Mouse (Mus musculus) ES-E14 (cell line): ENCODE measurements at regions not wholly inside any gene's neighbourhood (a gene's known extent, or its start where the extent isn't known, plus 50 kb on each side); places are given as distances from the start of the nearest gene placed in this dataset.

Experiments
- CHD2 ChIP-seq: IDR thresholded peaks from 2 replicates; pipeline ENCODE4 v1.6.1; 2014; ENCODE audit warnings: mild to moderate bottlenecking, low read depth, low read length, inconsistent platforms
- HCFC1 ChIP-seq: IDR thresholded peaks from 2 replicates; pipeline ENCODE4 v1.6.1; 2012; ENCODE audit warnings: low read length, inconsistent platforms, borderline replicate concordance; ENCODE audit not compliant: insufficient read depth
- MAFK ChIP-seq: IDR thresholded peaks from 2 replicates; pipeline ENCODE4 v1.6.1; 2014; ENCODE audit warnings: mild to moderate bottlenecking, low read depth, low read length, inconsistent platforms; ENCODE audit not compliant: insufficient read depth
- ZC3H11A ChIP-seq: IDR thresholded peaks from 2 replicates; pipeline ENCODE4 v1.6.1; 2012; ENCODE audit warnings: low read depth, mild to moderate bottlenecking, inconsistent platforms, low read length, borderline replicate concordance
- ZNF384 ChIP-seq: IDR thresholded peaks from 2 replicates; pipeline ENCODE4 v1.6.1; 2012; ENCODE audit warnings: low read depth, low read length, inconsistent platforms

DNA sequence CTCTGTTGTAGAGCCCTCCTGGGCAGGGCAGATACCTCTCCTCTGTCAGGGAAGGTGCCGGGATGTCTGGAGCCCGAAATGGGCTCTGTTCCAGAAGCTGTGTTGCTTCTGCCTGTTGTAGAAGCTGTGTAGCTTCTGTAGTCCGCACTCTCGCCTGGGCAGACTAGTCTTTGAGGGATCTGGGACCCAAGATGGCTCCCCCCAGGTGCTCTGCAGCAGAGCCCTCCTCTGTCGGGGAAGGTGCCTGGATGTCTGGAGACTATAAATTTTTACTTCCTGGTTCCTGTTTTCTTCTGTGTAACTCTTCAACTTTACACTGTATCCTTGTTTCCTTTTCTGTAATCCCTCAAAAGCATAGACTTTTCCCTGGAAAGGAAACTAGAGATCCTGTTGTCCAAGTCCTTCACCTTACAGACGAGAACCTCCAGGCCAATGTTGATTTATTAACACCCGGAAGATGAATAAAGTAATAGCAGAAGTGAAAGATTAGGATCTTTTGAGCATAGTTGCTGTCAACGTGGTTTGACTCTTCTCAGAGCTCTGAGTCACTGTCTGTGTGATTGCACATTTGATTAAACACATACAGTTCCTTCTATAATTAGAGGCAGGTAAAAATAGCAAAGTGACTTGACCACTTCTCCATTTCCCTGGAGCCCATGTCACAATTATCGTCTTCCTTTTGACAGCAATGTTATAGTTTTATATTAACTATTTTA, 202.2 kb upstream of the Ptger4 start:
- no peak for TF ChIP-seq ZNF384
- no peak for TF ChIP-seq MAFK
- no peak for TF ChIP-seq CHD2
- no peak for TF ChIP-seq ZC3H11A
- TF ChIP-seq HCFC1 = no peak
